Mouse (Mus musculus) G1E (cell line): ENCODE data around the gene Shbg.
"Not testable (repeated sequence)": the region's sequence is repeated elsewhere in the genome, so short reads cannot be mapped to it uniquely, and the experiment has no call there.

Experiments used
- CTCF ChIP-seq: IDR thresholded peaks from 2 replicates; pipeline ENCODE4 v1.5.1; 2012; ENCODE audit warnings: low read depth, low read length, inconsistent platforms, mixed read lengths
- GATA1 ChIP-seq: IDR thresholded peaks from 2 replicates; pipeline ENCODE4 v1.6.1; 2012; ENCODE audit warnings: borderline replicate concordance, low read length, inconsistent platforms, mixed read lengths
- GATA2 ChIP-seq: IDR thresholded peaks from 2 replicates; pipeline ENCODE4 v1.6.1; 2012; ENCODE audit warnings: low read depth, low read length, inconsistent platforms, borderline replicate concordance
- TAL1 ChIP-seq: conservative IDR thresholded peaks from 2 replicates; pipeline ENCODE4 v1.6.1; 2012; ENCODE audit warnings: low read depth, low read length, inconsistent platforms, mixed read lengths

DNA sequence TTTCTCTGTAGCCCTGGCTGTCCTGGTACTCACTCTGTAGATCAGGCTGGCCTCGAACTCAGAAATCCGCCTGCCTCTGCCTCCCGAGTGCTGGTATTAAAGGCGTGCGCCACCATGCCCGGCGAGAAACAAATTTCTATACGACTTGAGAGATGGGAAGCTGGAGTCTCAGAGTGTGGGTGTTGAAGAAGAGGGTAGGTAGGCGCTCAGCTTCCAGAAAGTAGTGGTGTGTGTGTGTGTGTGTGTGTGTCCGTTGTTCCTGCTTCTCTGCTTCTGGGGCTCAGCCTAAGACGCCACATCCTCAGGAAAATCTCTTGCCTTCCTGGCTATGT is 3.5 kb downstream of the Shbg start:
- not testable (repeated sequence) for TF ChIP-seq TAL1, CTCF, GATA2, GATA1
